Mouse (Mus musculus): ENCODE measurements around the gene Wdr53.
"Not testable (repeated sequence)": the region's sequence is repeated elsewhere in the genome, so short reads cannot be mapped to it uniquely, and the experiment has no call there.

Wdr53 gene

DNA sequence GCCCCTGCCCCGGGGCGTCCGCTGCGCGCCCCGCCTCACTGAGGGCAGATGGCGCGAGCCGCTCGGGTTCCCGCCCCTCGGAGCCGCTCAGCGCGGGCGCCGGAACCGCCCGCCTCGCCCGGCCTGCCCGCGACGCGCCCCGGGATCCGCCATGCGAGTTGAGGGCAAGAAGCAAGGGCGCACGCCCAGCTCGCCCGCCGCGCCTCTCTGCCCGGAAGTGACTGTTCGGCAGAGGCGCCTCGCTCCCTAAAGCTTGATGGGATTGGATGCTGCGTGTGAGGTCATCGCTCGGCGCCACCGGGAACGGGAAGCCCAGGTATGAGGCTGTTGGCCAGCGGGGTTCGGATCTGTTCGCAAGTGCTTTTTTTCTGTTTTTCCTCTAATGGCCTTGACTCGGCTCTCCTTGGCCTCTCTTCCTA is at the start of gene Wdr53, which contains the start of gene Fbxo45:
Wdr53 (plus strand) TSS at position 276 of the 419 bp plus-strand sequence.
Fbxo45 (minus strand) TSS at position 207 of the 419 bp plus-strand sequence.
- peak; percentile 99 for DNase-seq

- DNase-seq: no peak
Observed at GRCm38 (mm10) chr16:32200256-32201003, 46.6 kb upstream of the Wdr53 start.

GRCm38 (mm10) chr16:32201004-32201325 is 46.1 kb upstream of the Wdr53 start:
- DNase-seq: no peak

DNA sequence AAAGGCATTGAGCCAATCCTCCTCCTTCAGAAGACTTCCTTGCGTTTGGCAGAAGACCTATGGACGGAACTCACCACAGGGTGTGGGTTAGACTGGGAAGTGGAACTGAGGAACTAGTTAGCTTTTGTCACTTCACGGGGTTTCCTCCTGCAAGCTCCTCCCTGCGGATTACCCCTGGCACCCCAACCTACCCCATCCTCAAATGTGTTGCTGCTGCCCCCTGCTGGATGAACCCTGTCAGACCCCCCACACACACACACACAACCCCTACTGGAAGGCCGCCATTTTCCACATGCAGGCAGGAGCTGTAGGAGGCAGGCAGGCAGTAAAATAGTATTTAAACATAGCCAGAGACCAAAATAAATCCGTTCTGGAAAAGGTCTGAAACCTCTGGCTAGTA is 44.3 kb upstream of the Wdr53 start:
- DNase-seq: peak; percentile 30

DNA sequence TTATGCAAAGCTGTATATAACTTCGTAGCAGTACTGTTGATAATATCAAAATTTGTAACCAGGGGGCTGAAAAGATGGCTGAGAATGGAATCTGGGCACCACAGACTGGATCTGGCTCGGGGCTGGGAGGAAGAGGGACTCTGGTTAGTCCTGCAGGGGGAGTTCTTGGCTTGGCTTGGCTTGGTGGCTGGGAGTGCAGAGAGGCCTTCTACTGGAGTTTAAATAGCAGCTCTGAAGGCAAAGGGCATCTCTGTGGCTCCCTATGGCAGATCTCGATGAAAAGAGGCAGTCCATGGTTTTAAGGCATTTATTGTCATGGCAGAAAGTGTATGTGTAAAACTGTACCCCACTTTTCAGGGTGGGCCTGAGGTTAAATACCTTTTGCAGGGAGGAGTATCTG is 42.1 kb upstream of the Wdr53 start:
- DNase-seq: no peak

- no peak for DNase-seq
Observed at GRCm38 (mm10) chr16:32214156-32214555, 32.9 kb upstream of the Wdr53 start.

DNA sequence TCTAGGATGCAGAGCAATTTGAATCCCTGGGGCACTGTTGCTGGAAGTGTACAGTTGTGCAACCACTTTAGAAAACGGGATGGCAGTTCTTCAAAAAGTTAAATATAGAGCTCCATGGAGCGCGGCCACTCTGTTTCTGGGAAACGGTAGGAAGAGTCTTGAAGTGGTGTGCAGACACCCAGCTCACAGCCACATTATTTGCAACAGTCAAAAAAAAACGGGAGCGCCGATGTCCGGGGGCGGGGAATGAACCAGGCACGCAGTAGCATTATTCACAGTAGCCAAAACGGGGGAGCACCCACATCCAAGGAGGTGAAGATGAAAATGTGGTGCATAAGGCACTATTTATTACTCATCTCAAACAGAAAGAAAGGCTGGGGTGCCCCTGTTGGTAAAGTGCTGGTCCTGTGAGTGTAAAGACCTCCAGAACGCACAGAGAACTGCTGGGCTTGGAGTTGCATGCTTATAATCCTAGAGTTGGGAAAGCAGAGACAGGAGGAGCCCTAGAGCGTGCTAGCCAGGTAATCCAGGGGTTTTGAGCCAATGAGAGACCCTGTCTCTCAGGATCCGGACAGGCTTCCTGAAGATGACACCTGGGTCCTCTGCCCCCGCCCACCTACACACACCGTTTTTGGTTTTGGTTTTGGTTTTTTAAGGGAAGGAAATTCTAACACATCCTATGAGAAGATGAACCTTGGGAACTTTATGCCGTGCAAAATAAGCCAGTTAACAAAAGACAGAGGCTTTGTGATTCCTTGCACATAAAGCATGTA is 32.0 kb upstream of the Wdr53 start:
- no peak for DNase-seq

DNA sequence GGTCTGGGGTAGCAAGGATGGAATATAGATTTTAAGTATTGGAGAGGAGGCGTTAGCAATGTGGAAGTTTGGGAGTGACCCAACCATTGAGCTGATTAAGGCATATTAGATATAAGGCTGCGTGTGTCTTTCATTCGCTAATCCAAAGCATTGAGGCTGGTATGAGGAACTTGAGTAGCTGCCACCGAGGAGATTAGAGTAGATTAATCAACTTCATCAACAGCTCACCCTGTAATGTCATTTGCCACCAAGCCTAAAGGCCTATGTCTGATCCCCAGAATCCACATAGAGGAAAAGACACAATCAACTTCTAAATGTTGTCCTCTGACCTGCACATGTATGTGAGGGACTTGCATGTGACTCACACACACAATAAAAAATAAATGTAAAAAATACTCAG is 25.2 kb upstream of the Wdr53 start:
- DNase-seq: no peak

GRCm38 (mm10) chr16:32222399-32222798 is 24.6 kb upstream of the Wdr53 start:
- no peak for DNase-seq

GRCm38 (mm10) chr16:32232050-32232449 is 15.0 kb upstream of the Wdr53 start:
- not testable (repeated sequence) for DNase-seq

DNA sequence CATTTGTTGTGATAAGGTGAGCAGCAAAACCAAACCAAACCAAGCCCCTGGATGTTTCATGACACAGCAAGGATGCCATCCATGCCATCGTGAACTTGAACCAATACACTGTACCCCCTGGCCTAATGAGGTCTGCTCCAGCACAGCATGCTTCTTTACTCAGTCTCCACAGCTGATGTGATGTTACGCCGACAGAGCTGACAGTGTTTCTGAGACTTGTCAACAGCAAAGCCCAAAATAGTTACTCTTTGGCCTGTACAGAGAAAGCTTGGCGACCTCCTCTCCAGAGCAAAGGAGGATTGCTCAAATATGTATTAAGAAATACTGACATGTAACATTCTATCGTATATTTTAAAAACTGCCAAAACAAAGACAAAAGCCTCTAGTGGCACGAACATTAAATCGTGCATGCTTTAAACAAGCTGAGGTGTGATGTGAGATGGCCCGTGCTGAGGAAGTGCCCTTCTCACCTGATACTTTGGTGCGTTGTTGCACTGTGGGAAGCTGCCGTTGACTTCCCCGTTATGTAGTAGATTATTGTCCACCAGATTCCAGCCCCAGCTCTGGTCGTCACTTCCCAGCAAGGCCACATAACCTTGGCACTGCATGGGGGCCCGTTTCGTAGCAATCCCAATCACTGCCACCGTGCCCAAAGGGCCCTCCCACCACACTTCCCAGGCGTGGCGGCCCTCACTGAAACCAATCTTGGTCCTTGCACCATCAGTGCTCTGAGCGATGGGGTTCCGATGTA is 8.9 kb upstream of the Wdr53 start:
- DNase-seq: no peak

GRCm38 (mm10) chr16:32239428-32240312 is 7.4 kb upstream of the Wdr53 start:
- DNase-seq: no peak

GRCm38 (mm10) chr16:32243901-32244300 is 3.1 kb upstream of the Wdr53 start:
- no peak for DNase-seq

- peak; percentile 74 for DNase-seq
Observed at GRCm38 (mm10) chr16:32246351-32246791, 656 bp upstream of the Wdr53 start.

GRCm38 (mm10) chr16:32264225-32264624 is 17.2 kb downstream of the Wdr53 start:
- not testable (repeated sequence) for DNase-seq

- no peak for DNase-seq
Observed at GRCm38 (mm10) chr16:32271291-32271690, 24.3 kb downstream of the Wdr53 start, which contains the start of gene Smco1. Smco1 (plus strand) TSS chr16:32271468.

DNA sequence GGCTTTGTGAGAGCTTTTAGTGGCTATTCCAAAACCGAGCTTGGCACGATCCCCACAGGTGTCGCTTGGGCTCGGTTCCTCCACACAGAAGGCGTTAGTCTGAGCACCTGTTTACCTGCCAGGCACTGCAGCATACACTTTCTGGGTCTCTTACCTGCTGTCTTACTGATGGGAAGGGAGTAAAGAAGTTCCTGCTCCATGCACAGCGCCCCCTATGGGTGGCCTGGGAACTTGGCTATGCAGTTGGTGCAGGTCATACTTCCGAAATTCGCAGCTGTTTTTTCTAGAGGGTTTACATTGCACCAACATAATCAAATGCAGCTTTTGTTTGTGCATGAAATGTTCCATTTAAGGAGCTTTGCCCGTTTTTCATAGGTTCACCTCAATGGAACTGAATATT is 26.3 kb downstream of the Wdr53 start:
- no peak for DNase-seq

DNA sequence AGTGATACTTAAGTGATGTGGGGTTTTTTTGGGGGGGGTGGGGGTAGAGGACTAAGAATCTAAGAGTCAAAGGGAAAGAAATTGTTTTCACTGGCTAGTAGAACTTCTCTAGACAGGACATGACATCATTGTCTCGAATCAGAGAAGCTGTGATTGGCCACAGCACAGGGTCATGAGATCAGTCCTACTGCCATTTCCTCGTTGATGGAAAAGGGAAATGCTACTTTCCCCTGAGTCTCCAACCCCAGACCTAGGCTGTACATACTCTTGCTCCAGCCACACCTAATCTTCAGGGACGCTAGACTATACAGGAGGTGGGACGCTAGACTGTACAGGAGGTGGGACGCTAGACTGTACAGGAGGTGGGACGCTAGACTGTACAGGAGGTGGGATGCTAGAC is 28.0 kb downstream of the Wdr53 start:
- DNase-seq: no peak

DNA sequence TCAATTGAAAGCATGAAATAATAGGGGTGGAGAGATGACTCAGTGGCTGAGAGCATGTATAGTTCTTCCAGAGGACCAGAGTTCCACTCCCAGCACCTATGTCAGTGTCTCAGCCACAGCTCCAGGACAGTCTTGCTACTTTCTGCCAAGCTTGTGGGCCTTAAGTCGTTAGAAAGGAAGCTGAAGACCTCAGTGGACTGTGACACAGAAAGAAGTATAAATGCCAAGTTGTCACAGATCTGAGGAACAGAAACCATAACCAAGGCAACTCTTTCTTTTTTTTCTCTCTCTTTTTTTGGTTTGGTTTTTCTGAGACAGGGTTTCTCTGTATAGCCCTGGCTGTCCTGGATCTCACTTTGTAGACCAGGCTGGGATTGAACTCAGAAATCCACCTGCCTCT is 28.8 kb downstream of the Wdr53 start:
- no peak for DNase-seq

DNA sequence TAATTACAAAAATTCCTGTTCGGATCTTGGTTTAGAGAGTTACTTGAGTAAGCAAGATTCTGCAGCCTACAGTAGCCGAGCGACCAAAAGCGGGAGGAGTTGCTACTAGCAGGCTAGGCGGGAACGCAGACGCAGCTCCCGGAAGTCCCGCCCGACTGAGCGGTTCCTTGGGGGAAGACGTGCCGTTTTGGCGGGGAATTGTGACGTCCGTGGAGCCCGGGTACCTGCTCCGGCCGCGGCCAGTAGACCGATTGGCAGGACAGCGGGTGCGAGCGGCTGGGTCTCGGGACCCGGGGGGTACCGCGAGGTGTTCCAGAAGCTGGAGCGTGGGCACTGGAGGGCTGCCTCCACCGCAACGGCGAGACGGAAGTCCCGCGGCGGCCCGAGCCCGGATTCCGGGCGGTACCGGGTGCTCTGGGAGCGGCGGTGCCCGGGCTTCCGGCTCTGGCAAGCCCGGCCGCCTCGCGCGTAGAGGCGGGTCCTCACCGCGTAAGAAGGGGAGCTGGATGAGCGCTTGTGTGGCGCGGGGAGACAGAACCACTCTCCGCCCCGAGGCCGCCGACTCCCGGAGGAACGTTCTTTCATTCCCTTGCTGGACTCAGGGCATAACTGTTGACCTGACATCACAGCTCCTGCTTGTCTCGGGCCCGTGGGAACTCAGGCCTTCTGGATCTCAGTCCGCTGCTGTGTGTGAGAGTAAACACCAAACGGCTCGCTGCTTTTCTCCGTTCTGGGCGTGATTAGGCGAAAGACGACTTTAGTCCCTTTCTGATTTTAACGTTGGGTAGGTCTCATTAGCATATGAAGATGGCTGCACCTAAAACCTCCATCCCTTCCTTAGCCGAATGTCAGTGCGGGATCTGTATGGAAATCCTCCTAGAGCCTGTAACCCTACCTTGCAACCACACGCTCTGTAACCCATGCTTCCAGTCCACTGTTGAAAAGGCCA is 30.6 kb downstream of the Wdr53 start, which contains the start of gene Rnf168:
Rnf168 (plus strand) TSS at position 152 of the 949 bp plus-strand sequence.
- DNase-seq: peak; percentile 93

- no peak for DNase-seq
Observed at GRCm38 (mm10) chr16:32278396-32278795, 31.4 kb downstream of the Wdr53 start.

Data from cerebellum, adult 9-11 months (tissue).